Comparison of ENCODE assay signal across 11 mouse cellular contexts in genomic region chr13:49461458-49462132, GRCm38 (mm10). TPM values are rescaled to one million over a fixed set of nuclear protein-coding genes. Genes with fewer than 3 reads are reported as not detected.
A peak's percentile ranks its signal among the peaks of the same experiment; 100 is the strongest.
DNase-seq lines count a peak whose midpoint lies in the region; ATAC-seq lines count a peak whose summit lies in the region.
"Had no signal": no experiment of that assay in that cellular context is flagged by ENCODE, and none has a peak within 500 bp of the region (broad histone marks: within the 10 kb centered on the region; RNA-seq: fewer than 3 reads in every experiment).

No protein-coding gene starts in this region.

- DNase-seq in heart, adult 9 months (ENCODE audit: low spot score in 2 of 2) = peak; percentile 41 to 49
- DNase-seq in heart, postnatal 4 days = no peak
- DNase-seq in adrenal gland, adult 2 months = peak; percentile 81
- peak; percentile 74 for DNase-seq in fat pad, adult 2 months (ENCODE audit: extremely low read depth, low read depth, low spot score)
- DNase-seq in right cerebral cortex, postnatal 4 days = no peak
- DNase-seq in left cerebral cortex, postnatal 10 days (ENCODE audit: extremely low spot score in 1 of 2, low spot score in 2 of 2) = no peak

- WGBS in lung, embryonic 16.5 days = 69% methylated on average over 15 of the region's 15 CpGs

- peaks cover 3% of the 10 kb centered on the region for H3K4me1 ChIP-seq in lung, embryonic 16.5 days (replicated peaks; ENCODE audit: control insufficient read depth, insufficient read depth, low read length)

- no peak overlapping the region for H3K9ac ChIP-seq in lung, embryonic 16.5 days (ENCODE audit: low read length)

- peaks cover 6% of the 10 kb centered on the region for H3K36me3 ChIP-seq in lung, embryonic 16.5 days (ENCODE audit: control insufficient read depth, insufficient read depth, low read length)

- intact Hi-C loops in left cerebral cortex, postnatal 10 days (cut with DNase I) = no loop called here

- peak overlapping the region; percentile 71 for H3K27ac ChIP-seq in lung, embryonic 16.5 days (ENCODE audit: low read length)

- no peak overlapping the region for H3K4me3 ChIP-seq in lung, embryonic 16.5 days (ENCODE audit: low read length)

- ATAC-seq in lung, embryonic 16.5 days (ENCODE audit: low read depth) = peak; percentile 85
- ATAC-seq in megakaryocyte, adult 5-6 weeks (ENCODE audit: poor library complexity, severe bottlenecking) = no peak
- ATAC-seq: activated CD4-positive, CD25-positive, alpha-beta regulatory T cell, adult 4 months had no signal

- H3K9me3 ChIP-seq in lung, embryonic 16.5 days (ENCODE audit: control insufficient read depth, low read length) = no peaks in the 10 kb centered on the region

- H3K27me3 ChIP-seq in lung, embryonic 16.5 days (ENCODE audit: control insufficient read depth, insufficient read depth, low read depth, low read length) = no peaks in the 10 kb centered on the region

- no peak overlapping the region for H3K4me2 ChIP-seq in lung, embryonic 16.5 days (ENCODE audit: low read depth, low read length)

RNA-seq across cellular contexts. Expression of gene Tes3-ps, which starts 31.5 kb away (rescaled TPM):
- 1 to 10 TPM; 1.4 TPM for total RNA-seq in heart, postnatal 4 days (2021)
- total RNA-seq in adrenal gland, adult 2 months (2021) = 1 to 10 TPM; 1.2 to 1.5 TPM
- not detected in 2 replicates for polyA plus RNA-seq in adrenal gland, adult 2 months (2012; rRNA removed)
- 1.2 and 1.9 TPM in 2 replicates for polyA plus RNA-seq in lung, embryonic 16.5 days (2015; fragmentation: Nextera tagmentation; extraction: Ambion mirVana)
- 1 to 10 TPM; 1.4 to 1.6 TPM for total RNA-seq in left cerebral cortex, postnatal 10 days (2021)
- 0.71 and 1.1 TPM in 2 replicates for total RNA-seq in megakaryocyte, adult 5-6 weeks (2015)
- 1.8 and 3.9 TPM in 2 replicates for total RNA-seq in megakaryocyte, adult 5-6 weeks (2017)
- polyA plus RNA-seq: gonadal fat pad, adult 2 months had no signal

RNA-seq across cellular contexts. Expression of gene Ippk, which starts 40.5 kb away (rescaled TPM):
- 1 to 10 TPM; 9.5 to 9.9 TPM for total RNA-seq in heart, postnatal 4 days (2021)
- 10 to 100 TPM; 27.0 to 38.3 TPM for total RNA-seq in adrenal gland, adult 2 months (2021)
- 6.8 and 8.4 TPM in 2 replicates for polyA plus RNA-seq in adrenal gland, adult 2 months (2012; rRNA removed)
- 15.7 and 16.2 TPM in 2 replicates for polyA plus RNA-seq in lung, embryonic 16.5 days (2015; fragmentation: Nextera tagmentation; extraction: Ambion mirVana)
- total RNA-seq in left cerebral cortex, postnatal 10 days (2021) = 10 to 100 TPM; 12.7 to 13.8 TPM
- total RNA-seq in megakaryocyte, adult 5-6 weeks (2015) = 2.5 and 3.1 TPM in 2 replicates
- total RNA-seq in megakaryocyte, adult 5-6 weeks (2017) = 5.9 and 7.4 TPM in 2 replicates

RNA-seq across cellular contexts. Expression of gene Ecm2, which starts 43.0 kb away (rescaled TPM):
- total RNA-seq in heart, postnatal 4 days (2021) = 10 to 100 TPM; 13.2 to 13.8 TPM
- total RNA-seq in adrenal gland, adult 2 months (2021) = 1 to 10 TPM; 7.2 to 9.5 TPM
- polyA plus RNA-seq in adrenal gland, adult 2 months (2012; rRNA removed) = 0.54 and 0.65 TPM in 2 replicates
- 1.9 and 2.3 TPM in 2 replicates for polyA plus RNA-seq in lung, embryonic 16.5 days (2015; fragmentation: Nextera tagmentation; extraction: Ambion mirVana)
- total RNA-seq in left cerebral cortex, postnatal 10 days (2021) = 1 to 10 TPM; 1.3 to 1.9 TPM
- not detected in 2 replicates for total RNA-seq in megakaryocyte, adult 5-6 weeks (2015)
- 0.07 TPM in 1 of 2 replicates, not detected in the other for total RNA-seq in megakaryocyte, adult 5-6 weeks (2017)
- total RNA-seq: megakaryocyte-erythroid progenitor cell, adult 5-6 weeks had no signal

Comparison
In these comparisons a context has a peak if more than half of its experiments do, and no peak if none do; other contexts are left out.
1. DNase-seq: peak in heart, adult 9 months (2 of 2), adrenal gland, adult 2 months (single experiment) and fat pad, adult 2 months (single experiment); none in heart, postnatal 4 days (single experiment), right cerebral cortex, postnatal 4 days (single experiment) and left cerebral cortex, postnatal 10 days (0 of 2).